Mouse (Mus musculus): Measurements from ENCODE around the gene Wdr5b.

The Wdr5b gene

GRCm38 (mm10) chr16:36069819-36070575 is 29.0 kb downstream of the Wdr5b start:
- DNase-seq (ENCODE audit: low read depth, low spot score), result no peak

DNA sequence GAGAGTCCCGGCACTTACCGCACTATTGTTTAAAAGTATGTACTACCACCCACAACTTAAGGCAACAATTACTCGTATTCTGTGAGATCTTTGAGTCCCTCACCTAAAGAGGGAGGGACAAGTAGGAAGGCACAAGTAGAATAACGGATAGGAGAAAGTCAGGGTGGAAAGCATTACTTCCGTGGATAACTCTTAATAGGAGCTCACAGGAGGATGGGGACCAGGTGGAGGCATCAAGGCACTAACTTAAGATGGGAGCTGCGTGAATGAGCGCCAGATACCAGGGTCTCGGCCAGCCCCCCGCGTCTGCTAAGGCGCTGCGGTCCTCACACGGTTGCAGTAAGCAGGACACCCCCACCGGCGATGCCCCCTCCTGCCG is 30.1 kb downstream of the Wdr5b start:
- DNase-seq (ENCODE audit: low read depth, low spot score), result peak; percentile 57

GRCm38 (mm10) chr16:36071450-36072379 is 30.7 kb downstream of the Wdr5b start, which contains the start of the genes Fam162a and Ccdc58:
Gene Fam162a (minus strand): TSS chr16:36071594.
Gene Ccdc58 (plus strand): TSS chr16:36071685.
- peak; percentile 91 for DNase-seq (ENCODE audit: low read depth, low spot score)

GRCm38 (mm10) chr16:36072410-36073011 is 31.5 kb downstream of the Wdr5b start:
- DNase-seq (ENCODE audit: low read depth, low spot score), result no peak

GRCm38 (mm10) chr16:36074772-36075171 is 33.8 kb downstream of the Wdr5b start:
- no peak for DNase-seq (ENCODE audit: low read depth, low spot score)

- no peak for DNase-seq (ENCODE audit: low read depth, low spot score)
These were observed 38.9 kb downstream of the Wdr5b start for GRCm38 (mm10) chr16:36079916-36080315.

- DNase-seq (ENCODE audit: low read depth, low spot score), result no peak
These were observed 46.9 kb downstream of the Wdr5b start for GRCm38 (mm10) chr16:36087846-36088245.

GRCm38 (mm10) chr16:36089065-36089464 is 48.1 kb downstream of the Wdr5b start:
- no peak for DNase-seq (ENCODE audit: low read depth, low spot score)

- DNase-seq (ENCODE audit: low read depth, low spot score), result no peak
These were observed 49.0 kb downstream of the Wdr5b start for GRCm38 (mm10) chr16:36089850-36090616.

- DNase-seq (ENCODE audit: low read depth, low spot score), result no peak
These were observed 50.0 kb downstream of the Wdr5b start for GRCm38 (mm10) chr16:36090785-36091509.

Data from forelimb bud, embryonic 11.5 days (tissue).